In genomic region chr2:104561986-104562532, GRCm38 (mm10) we compare ENCODE assay signal across 20 mouse cellular contexts.
"Had no signal": no experiment of that assay in that cellular context is flagged by ENCODE, and none has a peak within 500 bp of the region (broad histone marks: within the 10 kb centered on the region; RNA-seq: fewer than 3 reads in every experiment).

No protein-coding gene starts in this region.

- H3K4me3 ChIP-seq: layer of hippocampus, adult 2 months; limb, embryonic 12.5 days; limb, embryonic 15.5 days; megakaryocyte, embryonic 14.5 days; midbrain, embryonic 10.5 days; midbrain, embryonic 13.5 days; myocyte; neural tube, embryonic 13.5 days; stomach, embryonic 15.5 days had no signal

- H3K27me3 ChIP-seq: limb, embryonic 12.5 days; limb, embryonic 15.5 days; megakaryocyte, embryonic 14.5 days; midbrain, embryonic 13.5 days; neural tube, embryonic 13.5 days; stomach, embryonic 15.5 days had no signal

- H3K4me1 ChIP-seq: limb, embryonic 12.5 days; limb, embryonic 15.5 days; midbrain, embryonic 10.5 days; neural tube, embryonic 13.5 days; stomach, embryonic 15.5 days had no signal

- H3K36me3 ChIP-seq: limb, embryonic 12.5 days; limb, embryonic 15.5 days; midbrain, embryonic 10.5 days; midbrain, embryonic 13.5 days; neural tube, embryonic 13.5 days; stomach, embryonic 15.5 days had no signal

- H3K27ac ChIP-seq: kidney, postnatal 0 days; layer of hippocampus, adult 2 months; limb, embryonic 12.5 days; limb, embryonic 15.5 days; liver, embryonic 14.5 days; midbrain, embryonic 10.5 days; midbrain, embryonic 13.5 days; neural tube, embryonic 13.5 days; stomach, embryonic 15.5 days had no signal

- ATAC-seq: liver, postnatal 0 days; lung, postnatal 0 days; midbrain, embryonic 13.5 days; midbrain, embryonic 16.5 days had no signal

- DNase-seq: kidney, adult 8-10 months; kidney, postnatal 25 days; layer of hippocampus, adult 9-11 months; left cerebral cortex, postnatal 4 days; liver, postnatal 0 days; lung, embryonic 14.5 days; thymus, postnatal 25 days had no signal
